Mouse (Mus musculus) lung, postnatal 10 days (tissue): ENCODE data around the gene Olfr720.

Source experiments
- DNase-seq: peaks from one replicate; pipeline ENCODE4 v3.0.0; 2021

Gene Olfr720

GRCm38 (mm10) chr14:14186738-14187137 lies at the start of gene Olfr720:
TSS of gene Olfr720 (minus strand) at chr14:14186838.
- no peak for DNase-seq
